Comparison of ENCODE assay signal across 8 mouse cellular contexts in genomic region chr3:144203259-144203987, GRCm38 (mm10). TPM values are rescaled to one million over a fixed set of nuclear protein-coding genes. Genes with fewer than 3 reads are reported as not detected.
A peak's percentile ranks its signal among the peaks of the same experiment; 100 is the strongest.
DNase-seq lines count a peak whose midpoint lies in the region; ATAC-seq and TF ChIP-seq lines count a peak whose summit lies in the region.

No protein-coding gene starts in this region.

- under 1% methylated on average over 15 of the region's 15 CpGs for WGBS in spleen, adult 2 months
- WGBS in hindbrain, embryonic 10.5 days = under 1% methylated on average over 15 of the region's 15 CpGs
- WGBS in liver, embryonic 11.5 days = 1% methylated on average over 15 of the region's 15 CpGs
- under 1% methylated on average over 15 of the region's 15 CpGs for WGBS in neural tube, embryonic 15.5 days

- no peak for DNase-seq in spleen, adult 2 months (ENCODE audit: low read depth in 1 of 2, low spot score in 2 of 2)
- no peak for DNase-seq in spleen, postnatal 4 days (ENCODE audit: low spot score in 2 of 2)
- peak; percentile 67 for DNase-seq in embryo, embryonic 11 days
- peak; percentile 60 for DNase-seq in hindbrain, embryonic 10.5 days (ENCODE audit: low spot score)
- DNase-seq in liver, embryonic 11.5 days (ENCODE audit: low spot score) = peak; percentile 52
- DNase-seq in spleen, postnatal 14 days (ENCODE audit: low spot score in 2 of 2) = no peak

- peak overlapping the region; percentile 62 for H3K9ac ChIP-seq in liver, embryonic 11.5 days (ENCODE audit: low read depth, low read length)
- peak overlapping the region; percentile 94 for H3K9ac ChIP-seq in neural tube, embryonic 15.5 days (replicated peaks)

- H3K27me3 ChIP-seq in spleen, adult 2 months (ENCODE audit: control insufficient read depth, insufficient read depth, low read length) = no peaks in the 10 kb centered on the region
- H3K27me3 ChIP-seq in hindbrain, embryonic 10.5 days (ENCODE audit: insufficient read depth, poor library complexity, severe bottlenecking) = peaks cover 16% of the 10 kb centered on the region
- H3K27me3 ChIP-seq in liver, embryonic 11.5 days (replicated peaks; ENCODE audit: control insufficient read depth, insufficient read depth, low read length) = no peaks in the 10 kb centered on the region
- peaks cover 2% of the 10 kb centered on the region; the same call in 1 of the 2 replicates for H3K27me3 ChIP-seq in neural tube, embryonic 15.5 days (replicated peaks)

- no peaks in the 10 kb centered on the region for H3K9me3 ChIP-seq in hindbrain, embryonic 10.5 days
- no peaks in the 10 kb centered on the region for H3K9me3 ChIP-seq in liver, embryonic 11.5 days (ENCODE audit: control insufficient read depth, low read length)
- H3K9me3 ChIP-seq in neural tube, embryonic 15.5 days (replicated peaks) = no peaks in the 10 kb centered on the region

- peaks cover 5% of the 10 kb centered on the region for H3K4me1 ChIP-seq in spleen, adult 2 months (ENCODE audit: control insufficient read depth, insufficient read depth, insufficient read length)
- peaks cover 46% of the 10 kb centered on the region for H3K4me1 ChIP-seq in hindbrain, embryonic 10.5 days (replicated peaks)
- H3K4me1 ChIP-seq in liver, embryonic 11.5 days (replicated peaks; ENCODE audit: control insufficient read depth, insufficient read depth, low read length) = peaks cover 25% of the 10 kb centered on the region
- H3K4me1 ChIP-seq in neural tube, embryonic 15.5 days = peaks cover 42% of the 10 kb centered on the region

- peak overlapping the region; percentile 65 for H3K4me3 ChIP-seq in spleen, adult 2 months (ENCODE audit: extremely low read depth, insufficient read depth, insufficient read length)
- H3K4me3 ChIP-seq in hindbrain, embryonic 10.5 days = peak overlapping the region; percentile 89
- H3K4me3 ChIP-seq in liver, embryonic 11.5 days (ENCODE audit: low read depth, low read length) = peak overlapping the region; percentile 88
- H3K4me3 ChIP-seq in neural tube, embryonic 15.5 days (replicated peaks) = peak overlapping the region; percentile 81

- TF ChIP-seq POLR2A in spleen, adult 2 months (IDR thresholded peaks at IDR 0.05; ENCODE audit: low read depth, low read length) = no peak

- ATAC-seq in liver, embryonic 11.5 days (replicated peaks; ENCODE audit: low FRiP score) = no peak
- ATAC-seq in neural tube, embryonic 15.5 days (ENCODE audit: low FRiP score) = no peak
- ATAC-seq in megakaryocyte progenitor cell, adult 5-6 weeks (replicated peaks; ENCODE audit: poor library complexity) = no peak

- H3K4me2 ChIP-seq in liver, embryonic 11.5 days = peak overlapping the region; percentile 87
- peak overlapping the region; percentile 70 for H3K4me2 ChIP-seq in neural tube, embryonic 15.5 days

- H3K27ac ChIP-seq in spleen, adult 2 months (ENCODE audit: insufficient read depth, low read length) = no peak overlapping the region
- peak overlapping the region; percentile 99 for H3K27ac ChIP-seq in hindbrain, embryonic 10.5 days
- peak overlapping the region; percentile 90; the same call in 1 of the 2 replicates for H3K27ac ChIP-seq in liver, embryonic 11.5 days (ENCODE audit: low read depth, low read length)
- H3K27ac ChIP-seq in neural tube, embryonic 15.5 days (replicated peaks) = peak overlapping the region; percentile 97

- no peak for TF ChIP-seq CTCF in spleen, adult 2 months (IDR thresholded peaks at IDR 0.05; ENCODE audit: extremely low read depth, insufficient read depth, insufficient read length, insufficient replicate concordance)

- H3K36me3 ChIP-seq in spleen, adult 2 months (ENCODE audit: control insufficient read depth, insufficient read depth, low read length) = no peaks in the 10 kb centered on the region
- H3K36me3 ChIP-seq in hindbrain, embryonic 10.5 days = peaks cover 19% of the 10 kb centered on the region; the same call in 1 of the 2 replicates
- H3K36me3 ChIP-seq in liver, embryonic 11.5 days (ENCODE audit: control insufficient read depth, insufficient read depth, low read length) = no peaks in the 10 kb centered on the region
- H3K36me3 ChIP-seq in neural tube, embryonic 15.5 days = no peaks in the 10 kb centered on the region

RNA-seq across cellular contexts. Expression of gene Lmo4, which starts 1.6 kb away (rescaled TPM):
- 37.3 and 38.9 TPM in 2 replicates for polyA plus RNA-seq in spleen, adult 2 months (2012; rRNA removed)
- polyA plus RNA-seq in hindbrain, embryonic 10.5 days (2016; fragmentation: Nextera tagmentation; extraction: Ambion mirVana) = 41.1 and 46.5 TPM in 2 replicates
- 38.4 and 43.4 TPM in 2 replicates for polyA plus RNA-seq in liver, embryonic 11.5 days (2014; fragmentation: Nextera tagmentation; extraction: Ambion mirVana)
- polyA plus RNA-seq in neural tube, embryonic 15.5 days (2015; fragmentation: Nextera tagmentation; extraction: Ambion mirVana) = 82.3 and 96.5 TPM in 2 replicates
- 147 and 167 TPM in 2 replicates for total RNA-seq in megakaryocyte progenitor cell, adult 5-6 weeks (2015)
- 37.0 and 44.7 TPM in 2 replicates for total RNA-seq in megakaryocyte progenitor cell, adult 5-6 weeks (2017)

Comparison
In these comparisons a context has a peak if more than half of its experiments do, and no peak if none do; other contexts are left out.
1. DNase-seq: peak in embryo, embryonic 11 days (single experiment), hindbrain, embryonic 10.5 days (single experiment) and liver, embryonic 11.5 days (single experiment); none in spleen, adult 2 months (0 of 2), spleen, postnatal 4 days (0 of 2) and spleen, postnatal 14 days (0 of 2).
2. Peak in every context shown above with its lines, with median percentiles within 50 percentile points of each other: H3K4me3 ChIP-seq.